Mouse (Mus musculus) hindbrain, embryonic 10.5 days (tissue): ENCODE data around the gene Zfp286. TPM values are rescaled to one million over a fixed set of nuclear protein-coding genes. Genes with fewer than 3 reads are reported as not detected.
"Not testable (repeated sequence)": the region's sequence is repeated elsewhere in the genome, so short reads cannot be mapped to it uniquely, and the experiment has no call there.

Source experiments
- DNase-seq: peaks from one replicate; pipeline ENCODE4 v3.0.0-alpha.2; 2017; ENCODE audit warnings: low spot score
- H3K27ac ChIP-seq: fragments of 300-500 bp; sonication (generic); 2 replicates; pipeline ENCODE4 v1.5.1; 2016; ENCODE audit warnings: mild to moderate bottlenecking, moderate library complexity
- H3K27me3 ChIP-seq: fragments of 300-500 bp; sonication (generic); 2 replicates; pipeline ENCODE4 v1.6.1; 2016; ENCODE audit warnings: mild to moderate bottlenecking; ENCODE audit not compliant: poor library complexity, insufficient read depth, severe bottlenecking
- H3K36me3 ChIP-seq: fragments of 300-500 bp; sonication (generic); 2 replicates; pipeline ENCODE4 v1.6.1; 2016; ENCODE audit warnings: mild to moderate bottlenecking, moderate library complexity
- H3K4me1 ChIP-seq: fragments of 300-500 bp; sonication (generic); replicated peaks from 2 replicates; pipeline ENCODE4 v1.6.1; 2016; ENCODE audit warnings: mild to moderate bottlenecking
- H3K4me3 ChIP-seq: fragments of 300-500 bp; sonication (generic); 2 replicates; pipeline ENCODE4 v1.5.1; 2016; ENCODE audit warnings: mild to moderate bottlenecking, moderate library complexity
- H3K9me3 ChIP-seq: fragments of 300-500 bp; sonication (generic); 2 replicates; pipeline ENCODE4 v1.6.1; 2016; ENCODE audit warnings: mild to moderate bottlenecking, moderate library complexity
- WGBS: fragments of 180-500 bp; shearing (Covaris S2); methylation state at CpG from one replicate; pipeline ENCODE4 v1.1.7; 2016; 5-methylcytosine and 5-hydroxymethylcytosine counted together
- polyA plus RNA-seq: library from polyadenylated mRNA; unstranded; fragments of >200 nt; fragmentation: Nextera tagmentation; extraction: Ambion mirVana; gene quantifications from 2 replicates; pipeline ENCODE4 v1.2.1, GENCODE M21; 2016

Gene Zfp286
- polyA plus RNA-seq, 1 experiment from 2014 or later, result 23.7 TPM

- Histone ChIP-seq H3K4me1 (peaks cover 11% of the 10 kb centered on the region), H3K27me3 (peaks cover 28% of the 10 kb centered on the region), H3K9me3 (no peaks in the 10 kb centered on the region), H3K36me3 (no peaks in the 10 kb centered on the region), H3K4me3 (no peak overlapping the region), H3K27ac (no peak overlapping the region)
- DNase-seq, result no peak
- 91% methylated on average over 11 of the region's 11 CpGs for WGBS
These were observed 30.8 kb downstream of the Zfp286 start for GRCm38 (mm10) chr11:62758491-62758890.

DNA sequence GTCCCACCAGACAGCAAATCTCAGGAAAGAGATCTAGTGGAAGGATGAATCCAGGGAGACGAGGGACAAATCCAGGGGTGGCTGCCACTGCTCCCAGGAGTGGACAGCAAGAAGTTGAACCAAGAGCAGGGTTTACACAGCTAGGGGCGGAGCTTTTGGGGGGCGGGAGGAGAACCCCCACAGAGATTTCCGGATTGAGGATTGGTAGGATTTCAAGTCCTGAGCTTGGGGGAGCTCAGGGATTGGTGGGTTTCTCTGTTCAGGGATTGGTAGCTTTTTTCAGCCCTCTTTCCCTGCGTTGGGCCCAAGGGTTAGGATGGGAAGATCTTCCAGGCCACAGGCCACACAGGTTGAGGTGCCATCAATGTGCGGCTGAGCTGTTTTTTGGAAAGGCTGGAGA lies 31.4 kb downstream of the Zfp286 start:
- H3K9me3 ChIP-seq, result no peaks in the 10 kb centered on the region
- DNase-seq, result no peak
- peaks cover 28% of the 10 kb centered on the region for H3K27me3 ChIP-seq
- H3K36me3 ChIP-seq, result no peaks in the 10 kb centered on the region
- no peak overlapping the region for H3K27ac ChIP-seq
- peaks cover 11% of the 10 kb centered on the region for H3K4me1 ChIP-seq
- WGBS, result 79% methylated on average over 6 of the region's 6 CpGs
- no peak overlapping the region for H3K4me3 ChIP-seq

GRCm38 (mm10) chr11:62757143-62757507 lies 32.1 kb downstream of the Zfp286 start:
- H3K27me3 ChIP-seq, result peaks cover 28% of the 10 kb centered on the region
- peaks cover 11% of the 10 kb centered on the region for H3K4me1 ChIP-seq
- no peaks in the 10 kb centered on the region for H3K9me3 ChIP-seq
- peak overlapping the region; percentile 34 for H3K4me3 ChIP-seq
- WGBS, result 6% methylated on average over 7 of the region's 7 CpGs
- H3K36me3 ChIP-seq, result no peaks in the 10 kb centered on the region
- no peak for DNase-seq
- 0 out of 2 replicates have a peak overlapping the region, but pooled peaks have one; percentile 1 for H3K27ac ChIP-seq

DNA sequence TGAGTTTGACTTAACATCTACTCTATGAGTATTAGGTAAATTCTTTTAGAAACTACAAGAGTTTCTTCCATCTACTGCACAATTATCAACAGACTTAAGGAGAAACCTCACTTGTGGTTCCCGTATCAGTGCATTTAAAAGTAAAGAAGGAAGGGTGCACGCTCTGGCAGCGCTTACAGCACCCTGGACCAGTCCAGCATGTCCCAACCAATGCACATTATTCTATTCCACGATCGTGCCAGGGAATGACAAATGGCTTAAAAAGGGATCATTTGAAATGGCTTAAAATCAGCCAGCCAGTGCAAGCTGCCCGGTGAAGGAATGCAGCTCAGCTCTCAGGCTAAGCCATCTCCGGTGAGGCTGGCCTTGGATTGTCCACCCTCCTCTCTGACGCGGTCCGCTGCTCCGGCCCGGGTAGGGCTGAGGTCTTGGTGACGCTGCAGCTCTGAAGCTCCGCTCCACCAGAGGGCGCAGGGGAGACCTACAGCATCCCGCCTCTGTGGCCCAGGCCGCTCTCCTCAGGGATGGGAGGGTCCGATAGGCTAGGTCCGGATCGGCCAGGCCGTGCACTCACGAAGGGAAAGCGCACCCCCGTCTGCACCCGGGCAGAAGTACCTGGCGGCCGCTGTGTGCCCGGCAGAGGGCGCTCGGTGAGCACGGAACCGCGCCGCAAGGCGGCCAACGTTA lies 32.7 kb downstream of the Zfp286 start:
- H3K9me3 ChIP-seq, result no peaks in the 10 kb centered on the region
- 0 out of 2 replicates have a peak overlapping the region, but pooled peaks have one; percentile 1 for H3K27ac ChIP-seq
- H3K27me3 ChIP-seq, result peaks cover 28% of the 10 kb centered on the region
- no peaks in the 10 kb centered on the region for H3K36me3 ChIP-seq
- H3K4me1 ChIP-seq, result peaks cover 11% of the 10 kb centered on the region
- WGBS, result 9% methylated on average over 36 of the region's 36 CpGs
- DNase-seq, result peak; percentile 97
- H3K4me3 ChIP-seq, result peak overlapping the region; percentile 34

DNA sequence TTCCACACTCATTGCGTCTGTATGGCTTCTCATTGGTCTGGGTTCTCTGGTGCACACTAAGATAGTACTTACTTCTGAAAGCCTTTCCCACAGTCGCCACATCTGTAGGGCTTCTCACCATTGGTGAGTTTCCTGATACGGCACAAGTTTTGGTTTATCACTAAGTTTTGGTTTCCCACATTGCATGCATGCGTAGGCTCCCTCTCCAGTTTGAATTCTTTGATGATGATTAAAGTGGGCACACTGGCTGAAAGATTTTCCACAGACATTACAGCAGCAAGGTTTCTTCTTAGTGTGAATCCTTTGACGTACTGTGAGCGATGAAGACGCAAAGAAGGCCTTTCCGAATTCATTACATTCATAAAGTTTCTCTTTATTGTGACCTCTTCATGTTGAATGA lies 36.5 kb downstream of the Zfp286 start, which contains the start of gene Gm10428:
Gene Gm10428, plus strand, starts transcription at position 321 of the 400 bp plus-strand sequence.
- peaks cover 36% of the 10 kb centered on the region for H3K27me3 ChIP-seq
- no peak for DNase-seq
- 92% methylated on average over 8 of the region's 8 CpGs for WGBS
- H3K36me3 ChIP-seq, result no peaks in the 10 kb centered on the region
- no peaks in the 10 kb centered on the region for H3K9me3 ChIP-seq
- no peak within 1 kb of the TSS for H3K27ac ChIP-seq
- peaks cover 11% of the 10 kb centered on the region for H3K4me1 ChIP-seq
- H3K4me3 ChIP-seq, result no peak within 1 kb of the TSS

GRCm38 (mm10) chr11:62752191-62752590 lies 37.1 kb downstream of the Zfp286 start:
- Histone ChIP-seq H3K4me1 (peaks cover 8% of the 10 kb centered on the region), H3K9me3 (no peaks in the 10 kb centered on the region), H3K27me3 (peaks cover 36% of the 10 kb centered on the region), H3K4me3 (no peak overlapping the region), H3K36me3 (no peaks in the 10 kb centered on the region), H3K27ac (no peak overlapping the region)
- DNase-seq, result no peak
- WGBS, result 79% methylated on average over 11 of the region's 11 CpGs

- H3K27ac ChIP-seq, result not testable (repeated sequence)
- peaks cover 38% of the 10 kb centered on the region for H3K27me3 ChIP-seq
These were observed 39.8 kb downstream of the Zfp286 start for GRCm38 (mm10) chr11:62749445-62749844.

GRCm38 (mm10) chr11:62748062-62748461 lies 41.2 kb downstream of the Zfp286 start:
- 81% methylated on average over 4 of the region's 4 CpGs for WGBS
- H3K27me3 ChIP-seq, result peaks cover 38% of the 10 kb centered on the region

More at GRCm38 (mm10) chr11:62749445-62749844, 39.8 kb downstream of the Zfp286 start:
- H3K9me3 ChIP-seq, H3K36me3 ChIP-seq, H3K4me3 ChIP-seq, DNase-seq: not testable (repeated sequence)
- H3K4me1 ChIP-seq, result peaks cover 10% of the 10 kb centered on the region; the same call in 1 of the 2 replicates
- 90% methylated on average over 13 of the region's 13 CpGs for WGBS

GRCm38 (mm10) chr11:62747227-62747626 lies 42.0 kb downstream of the Zfp286 start:
- 82% methylated on average over 9 of the region's 9 CpGs for WGBS
- H3K9me3 ChIP-seq, result no peaks in the 10 kb centered on the region

More at GRCm38 (mm10) chr11:62748062-62748461, 41.2 kb downstream of the Zfp286 start:
- H3K4me3 ChIP-seq, result no peak overlapping the region
- no peak for DNase-seq
- peaks cover 10% of the 10 kb centered on the region; the same call in 1 of the 2 replicates for H3K4me1 ChIP-seq
- H3K36me3 ChIP-seq, result no peaks in the 10 kb centered on the region
- no peak overlapping the region for H3K27ac ChIP-seq
- H3K9me3 ChIP-seq, result no peaks in the 10 kb centered on the region

GRCm38 (mm10) chr11:62746001-62746533 lies 43.2 kb downstream of the Zfp286 start:
- Histone ChIP-seq H3K9me3 (no peaks in the 10 kb centered on the region), H3K36me3 (no peaks in the 10 kb centered on the region), H3K27ac (no peak overlapping the region), H3K4me1 (peaks cover 10% of the 10 kb centered on the region; the same call in 1 of the 2 replicates), H3K27me3 (peaks cover 34% of the 10 kb centered on the region), H3K4me3 (peak overlapping the region; percentile 54)
- peak; percentile 67 for DNase-seq
- 4% methylated on average over 27 of the region's 27 CpGs for WGBS

More at GRCm38 (mm10) chr11:62747227-62747626, 42.0 kb downstream of the Zfp286 start:
- H3K4me3 ChIP-seq, result no peak overlapping the region
- H3K36me3 ChIP-seq, result no peaks in the 10 kb centered on the region
- H3K27me3 ChIP-seq, result peaks cover 38% of the 10 kb centered on the region
- H3K27ac ChIP-seq, result no peak overlapping the region
- no peak for DNase-seq
- H3K4me1 ChIP-seq, result peaks cover 10% of the 10 kb centered on the region; the same call in 1 of the 2 replicates

- Histone ChIP-seq H3K36me3 (no peaks in the 10 kb centered on the region), H3K4me1 (peaks cover 10% of the 10 kb centered on the region; the same call in 1 of the 2 replicates), H3K4me3 (no peak overlapping the region), H3K27me3 (peaks cover 29% of the 10 kb centered on the region), H3K9me3 (no peaks in the 10 kb centered on the region), H3K27ac (no peak overlapping the region)
- peak; percentile 69 for DNase-seq
- WGBS, result 49% methylated on average over 5 of the region's 5 CpGs
These were observed 45.2 kb downstream of the Zfp286 start for GRCm38 (mm10) chr11:62744103-62744502.

GRCm38 (mm10) chr11:62742261-62742957 lies 46.9 kb downstream of the Zfp286 start:
- no peaks in the 10 kb centered on the region for H3K36me3 ChIP-seq
- no peak overlapping the region for H3K27ac ChIP-seq
- no peak for DNase-seq
- peaks cover 10% of the 10 kb centered on the region; the same call in 1 of the 2 replicates for H3K4me1 ChIP-seq
- no peak overlapping the region for H3K4me3 ChIP-seq
- WGBS, result 76% methylated on average over 10 of the region's 10 CpGs
- H3K9me3 ChIP-seq, result no peaks in the 10 kb centered on the region
- peaks cover 16% of the 10 kb centered on the region for H3K27me3 ChIP-seq

DNA sequence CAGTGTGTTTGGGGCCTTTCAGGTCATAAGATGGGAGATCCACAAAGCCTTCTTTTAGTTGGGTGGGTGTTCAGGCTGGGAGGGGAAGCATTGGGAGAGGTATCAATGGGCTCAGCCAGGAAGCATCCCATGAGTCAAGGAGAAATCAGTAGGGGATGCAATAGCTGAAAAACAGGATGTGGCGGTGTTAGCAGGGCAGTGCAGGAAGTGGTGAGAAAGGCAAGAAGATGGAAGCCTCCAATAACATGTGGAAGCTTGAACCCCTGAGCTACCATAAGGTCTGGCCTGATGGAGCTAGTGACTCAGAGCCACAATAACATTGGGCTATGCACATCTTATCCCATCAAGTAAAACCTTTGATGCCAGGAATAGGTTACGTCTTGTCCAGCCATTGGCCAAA lies 48.1 kb downstream of the Zfp286 start:
- Histone ChIP-seq H3K4me3 (no peak overlapping the region), H3K27me3 (peaks cover 6% of the 10 kb centered on the region), H3K36me3 (no peaks in the 10 kb centered on the region), H3K4me1 (peaks cover 7% of the 10 kb centered on the region; the same call in 1 of the 2 replicates), H3K9me3 (no peaks in the 10 kb centered on the region), H3K27ac (no peak overlapping the region)
- no peak for DNase-seq
- 88% methylated on average over 2 of the region's 2 CpGs for WGBS
